Mouse (Mus musculus): ENCODE measurements around the gene Rab3il1.
A peak's percentile ranks its signal among the peaks of the same experiment; 100 is the strongest.

Gene Rab3il1

GRCm38 (mm10) chr19:10055783-10056660, 54.6 kb downstream of the Rab3il1 start:
- TF ChIP-seq GATA4 (IDR thresholded peaks at IDR 0.05; ENCODE audit: insufficient replicate concordance, low read length), result no peak

DNA sequence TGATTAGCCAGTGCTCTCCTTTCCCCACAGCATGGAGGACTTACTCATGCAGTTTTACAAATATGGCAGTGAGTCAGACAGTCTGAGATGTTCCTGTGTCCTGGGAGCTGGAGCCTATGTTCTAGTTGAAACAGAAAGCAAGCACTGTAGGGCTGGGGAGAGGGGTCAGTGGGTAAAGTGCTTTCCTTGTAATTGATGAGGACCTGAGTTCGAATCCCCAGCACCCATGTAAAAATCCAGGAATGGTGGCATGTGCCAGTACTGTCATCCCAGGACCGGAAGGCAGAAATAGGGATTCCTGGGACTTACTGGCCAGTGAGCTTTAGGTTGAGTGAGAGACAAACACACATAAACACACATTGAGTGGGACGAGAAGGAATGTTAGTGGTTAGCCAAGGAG, 55.2 kb downstream of the Rab3il1 start:
- TF ChIP-seq GATA4 (IDR thresholded peaks at IDR 0.05; ENCODE audit: insufficient replicate concordance, low read length), result no peak

DNA sequence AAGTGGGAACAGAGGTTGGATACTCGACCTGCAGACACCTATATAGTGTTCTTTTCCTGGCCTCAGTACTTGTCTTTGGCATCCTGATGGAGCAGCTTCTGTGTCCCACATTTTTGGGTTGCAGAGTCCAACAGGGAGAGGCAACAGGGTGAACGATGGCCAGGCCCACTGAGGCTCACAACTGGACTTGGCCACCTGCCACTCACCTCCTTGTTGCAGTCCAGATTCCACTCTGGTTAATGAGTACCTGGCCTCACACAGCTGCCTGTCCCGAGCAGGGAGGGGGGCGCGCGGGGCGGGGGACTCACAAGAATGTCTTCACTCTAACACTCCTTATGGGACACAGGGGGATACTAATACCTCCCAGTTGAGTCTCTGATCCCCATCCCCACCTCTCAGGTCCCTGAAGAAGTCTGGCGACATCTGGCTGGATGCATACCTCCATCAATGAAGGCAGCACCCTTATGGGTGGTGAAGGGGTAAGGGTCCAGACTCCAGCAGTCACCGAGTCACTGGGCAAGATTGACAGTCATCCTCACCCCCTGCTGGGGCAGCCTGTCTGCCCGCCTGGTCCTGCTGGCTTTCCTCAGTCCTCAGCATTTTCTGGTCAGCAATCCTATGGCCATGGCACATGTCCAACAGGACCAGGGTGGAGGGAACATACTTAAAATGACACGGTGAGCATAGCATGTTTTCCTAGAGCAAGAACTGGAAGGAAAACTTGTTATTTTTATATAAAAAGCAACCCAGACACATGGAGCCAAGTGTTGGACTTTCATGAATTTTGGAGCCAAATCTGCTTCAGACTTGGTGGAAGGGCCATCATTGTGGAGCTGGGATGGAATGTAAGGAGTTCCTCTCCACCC, 56.2 kb downstream of the Rab3il1 start:
- TF ChIP-seq GATA4 (IDR thresholded peaks at IDR 0.05; ENCODE audit: insufficient replicate concordance, low read length), result no peak

DNA sequence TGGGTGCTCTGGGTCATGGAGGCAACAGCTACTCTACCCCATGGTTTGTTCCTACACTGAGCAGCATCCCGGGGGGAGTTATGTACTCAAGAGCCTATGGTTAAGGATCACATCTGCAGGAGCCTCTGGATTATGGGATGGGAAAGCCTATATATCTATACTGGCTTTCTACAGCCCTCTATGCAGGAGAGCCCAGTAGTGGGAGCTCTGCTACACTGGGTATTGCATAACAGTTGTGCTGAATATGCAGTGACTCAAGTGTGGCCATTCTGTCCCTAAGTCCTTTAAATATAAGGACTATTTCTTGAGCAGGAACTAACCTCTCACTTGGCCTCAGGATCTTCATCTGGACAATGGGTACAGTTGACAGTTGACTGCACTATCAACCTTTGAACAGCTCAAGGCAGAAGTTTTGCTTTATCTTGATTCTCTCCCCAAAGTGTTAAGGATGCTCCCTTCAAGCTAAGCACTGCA, 56.9 kb downstream of the Rab3il1 start:
- TF ChIP-seq GATA4 (IDR thresholded peaks at IDR 0.05; ENCODE audit: insufficient replicate concordance, low read length), result no peak

DNA sequence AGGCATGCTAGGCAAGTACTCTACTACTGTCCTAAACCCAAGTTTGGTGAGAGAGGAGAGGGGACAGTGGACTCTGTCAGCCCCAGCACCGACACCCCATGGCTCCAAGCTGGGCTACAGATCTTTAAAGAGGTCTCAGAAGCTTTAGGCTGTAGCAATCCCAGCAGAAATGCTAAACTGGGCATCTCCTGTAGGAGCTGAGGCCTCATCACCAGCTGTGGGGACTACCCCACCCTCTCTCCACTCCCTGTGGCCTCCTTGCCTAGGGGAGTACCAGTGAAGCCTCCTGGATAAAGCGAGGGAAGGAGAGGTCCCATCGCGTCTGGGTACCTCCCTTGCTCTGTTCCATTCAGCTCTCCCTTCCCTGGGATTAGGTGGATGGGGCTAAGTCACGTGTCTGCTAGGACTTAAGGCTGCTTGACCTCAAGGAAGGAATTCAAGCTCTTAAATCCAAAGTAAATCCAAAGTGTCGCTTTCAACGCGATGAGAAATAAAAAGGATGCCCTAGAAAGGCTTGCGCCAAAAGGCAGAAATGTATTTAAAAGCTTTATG, 57.5 kb downstream of the Rab3il1 start:
- TF ChIP-seq GATA4 (IDR thresholded peaks at IDR 0.05; ENCODE audit: insufficient replicate concordance, low read length), result no peak

- peak; percentile 75; the same call in 1 of the 2 replicates for TF ChIP-seq GATA4 (IDR thresholded peaks at IDR 0.05; ENCODE audit: insufficient replicate concordance, low read length)
Measured at GRCm38 (mm10) chr19:10059911-10060567, 58.6 kb downstream of the Rab3il1 start.

- no peak for TF ChIP-seq GATA4 (IDR thresholded peaks at IDR 0.05; ENCODE audit: insufficient replicate concordance, low read length)
Measured at GRCm38 (mm10) chr19:10060783-10061590, 59.5 kb downstream of the Rab3il1 start.

- no peak for TF ChIP-seq GATA4 (IDR thresholded peaks at IDR 0.05; ENCODE audit: insufficient replicate concordance, low read length)
Measured at GRCm38 (mm10) chr19:10061624-10062023, 60.2 kb downstream of the Rab3il1 start.

DNA sequence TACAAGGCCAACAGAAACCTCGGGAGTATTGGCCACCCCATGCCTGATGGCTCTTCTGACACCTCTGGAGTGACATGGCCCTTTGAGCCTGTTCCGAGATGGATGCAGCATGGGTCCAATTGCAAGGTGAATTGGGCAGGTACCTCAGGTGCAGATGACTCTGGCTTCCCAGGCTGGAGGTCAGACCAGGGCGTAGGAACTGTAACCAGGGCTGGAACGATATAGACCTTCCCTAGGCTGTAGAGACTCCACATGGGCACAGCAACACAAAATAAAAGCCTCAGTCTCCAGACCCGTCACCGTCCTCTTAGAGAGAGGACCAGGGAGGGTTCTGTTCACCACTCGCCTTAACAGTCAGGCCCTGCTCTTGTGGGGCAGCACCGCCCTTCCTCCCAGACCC, 60.8 kb downstream of the Rab3il1 start:
- TF ChIP-seq GATA4 (IDR thresholded peaks at IDR 0.05; ENCODE audit: insufficient replicate concordance, low read length), result no peak

- no peak for TF ChIP-seq GATA4 (IDR thresholded peaks at IDR 0.05; ENCODE audit: insufficient replicate concordance, low read length)
Measured at GRCm38 (mm10) chr19:10062862-10063261, 61.4 kb downstream of the Rab3il1 start.

- no peak for TF ChIP-seq GATA4 (IDR thresholded peaks at IDR 0.05; ENCODE audit: insufficient replicate concordance, low read length)
Measured at GRCm38 (mm10) chr19:10064173-10065012, 62.9 kb downstream of the Rab3il1 start.

- TF ChIP-seq GATA4 (IDR thresholded peaks at IDR 0.05; ENCODE audit: insufficient replicate concordance, low read length), result peak; percentile 23; the same call in 1 of the 2 replicates
Measured at GRCm38 (mm10) chr19:10065465-10066188, 64.2 kb downstream of the Rab3il1 start.

- TF ChIP-seq GATA4 (IDR thresholded peaks at IDR 0.05; ENCODE audit: insufficient replicate concordance, low read length), result no peak
Measured at GRCm38 (mm10) chr19:10066189-10066500, 64.7 kb downstream of the Rab3il1 start.

Data from liver, adult (tissue).